Mouse (Mus musculus) olfactory bulb, adult 2 months (tissue): Measurements from ENCODE around the gene Gm10392.

ENCODE experiments used
- CTCF ChIP-seq: fragments of 200-500 bp; IDR thresholded peaks from 2 replicates; pipeline ENCODE4 v1.5.1; 2012; ENCODE audit warnings: low read depth, mild to moderate bottlenecking, low read length, moderate library complexity; ENCODE audit not compliant: insufficient read depth
- POLR2A ChIP-seq: fragments of 200-500 bp; IDR thresholded peaks from 2 replicates; pipeline ENCODE4 v1.6.1; 2012; ENCODE audit warnings: mild to moderate bottlenecking, low read depth, low read length, moderate library complexity; ENCODE audit not compliant: insufficient read depth

DNA sequence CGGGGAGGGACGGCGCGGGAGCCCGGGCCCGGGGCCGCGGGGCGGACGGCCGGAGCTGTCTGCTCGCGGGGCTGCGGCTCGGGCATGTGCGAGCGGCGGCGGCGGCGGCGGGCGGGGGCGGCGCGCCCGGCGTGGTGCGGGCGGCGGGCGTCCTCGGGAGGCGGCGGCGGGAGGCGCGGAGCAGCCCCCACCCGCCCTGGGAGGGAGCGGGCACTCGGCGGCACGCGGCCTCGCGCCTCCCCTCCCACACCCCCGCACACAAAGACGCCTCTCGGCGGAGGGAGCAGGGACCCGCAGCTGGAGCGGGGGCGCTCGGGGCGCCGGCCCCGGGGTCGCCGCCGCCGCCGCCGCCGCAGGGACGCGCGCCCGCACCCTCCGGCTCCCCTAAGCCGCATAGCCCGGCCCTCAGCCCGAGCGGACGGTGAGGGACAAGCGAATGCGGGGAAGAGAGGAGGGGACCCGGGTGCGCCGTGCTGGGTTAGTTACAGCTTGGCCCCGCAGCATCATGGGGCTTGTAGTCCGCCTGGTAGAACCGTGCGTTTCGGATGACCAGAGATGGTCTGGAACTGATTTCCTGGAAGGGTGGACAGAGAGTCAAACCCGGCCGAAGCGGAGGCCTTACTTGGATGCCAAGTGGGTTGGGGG, 29.3 kb downstream of the Gm10392 start, which contains the start of gene Ankrd13b:
- TF ChIP-seq CTCF = no peak
- TF ChIP-seq POLR2A = peak; percentile 51; the same call in 1 of the 2 replicates
